22 mouse cellular contexts compared by ENCODE assay signal in the genomic region with DNA sequence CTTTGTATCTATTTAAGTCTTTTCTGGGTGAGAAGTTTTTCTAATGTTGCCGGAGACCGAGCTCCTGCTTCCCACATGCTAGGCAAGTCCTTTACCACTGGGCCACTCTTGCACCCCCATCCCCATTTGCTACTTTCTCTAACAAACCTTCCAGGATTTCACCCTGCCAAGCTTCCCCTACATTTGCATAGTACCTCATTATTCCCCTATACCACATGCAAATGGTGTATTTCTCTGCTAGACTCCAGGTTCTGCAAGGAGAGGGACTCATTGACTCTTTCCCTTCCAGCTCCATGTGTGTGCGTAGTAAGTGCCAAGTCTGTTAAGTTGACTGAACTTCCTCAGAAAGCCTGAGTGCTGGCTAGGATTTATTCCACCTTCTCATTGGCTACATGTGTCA.
"Had no signal": no experiment of that assay in that cellular context is flagged by ENCODE, and none has a peak within 500 bp of the region (broad histone marks: within the 10 kb centered on the region; RNA-seq: fewer than 3 reads in every experiment).

No protein-coding gene starts in this region.

- H3K4me3 ChIP-seq: lung, embryonic 15.5 days; midbrain, embryonic 10.5 days; midbrain, embryonic 12.5 days; myocyte; neural tube, embryonic 13.5 days; neural tube, embryonic 15.5 days; stomach, embryonic 15.5 days had no signal

- H3K9me3 ChIP-seq: lung, embryonic 15.5 days; midbrain, embryonic 10.5 days; midbrain, embryonic 12.5 days; neural tube, embryonic 13.5 days; neural tube, embryonic 15.5 days; stomach, embryonic 15.5 days had no signal

- ATAC-seq: liver, postnatal 0 days; lung, postnatal 0 days; midbrain, embryonic 16.5 days had no signal

- H3K4me2 ChIP-seq: lung, embryonic 15.5 days; midbrain, embryonic 12.5 days; neural tube, embryonic 13.5 days; neural tube, embryonic 15.5 days; stomach, embryonic 15.5 days had no signal

- H3K9ac ChIP-seq: liver, postnatal 0 days; lung, embryonic 15.5 days; midbrain, embryonic 12.5 days; neural tube, embryonic 13.5 days; neural tube, embryonic 15.5 days; stomach, embryonic 15.5 days had no signal

- H3K27ac ChIP-seq: lung, embryonic 15.5 days; macrophage; midbrain, embryonic 10.5 days; midbrain, embryonic 12.5 days; neural tube, embryonic 13.5 days; neural tube, embryonic 15.5 days; stomach, embryonic 15.5 days; stomach, postnatal 0 days had no signal

- DNase-seq: liver, postnatal 0 days; lung, adult 2 months; lung, postnatal 14 days; lung, postnatal 36 days; midbrain, embryonic 14.5 days; retina, postnatal 1 day; right cerebral cortex, adult 18-20 months; right cerebral cortex, postnatal 25 days; thymus, adult 2 months; thymus, postnatal 25 days; thymus, postnatal 4 days had no signal

- H3K36me3 ChIP-seq: lung, embryonic 15.5 days; midbrain, embryonic 10.5 days; midbrain, embryonic 12.5 days; neural tube, embryonic 13.5 days; neural tube, embryonic 15.5 days; stomach, embryonic 15.5 days had no signal

- H3K27me3 ChIP-seq: lung, embryonic 15.5 days; neural tube, embryonic 15.5 days; stomach, embryonic 15.5 days had no signal
